Mouse (Mus musculus): ENCODE results near the gene Cfap36.

Cfap36 gene

GRCm38 (mm10) chr11:29246883-29247650 lies at the start of gene Cfap36:
TSS of gene Cfap36 (minus strand) at chr11:29247409.
- DNase-seq (ENCODE audit: low read depth, low spot score): peak; percentile 87

DNA sequence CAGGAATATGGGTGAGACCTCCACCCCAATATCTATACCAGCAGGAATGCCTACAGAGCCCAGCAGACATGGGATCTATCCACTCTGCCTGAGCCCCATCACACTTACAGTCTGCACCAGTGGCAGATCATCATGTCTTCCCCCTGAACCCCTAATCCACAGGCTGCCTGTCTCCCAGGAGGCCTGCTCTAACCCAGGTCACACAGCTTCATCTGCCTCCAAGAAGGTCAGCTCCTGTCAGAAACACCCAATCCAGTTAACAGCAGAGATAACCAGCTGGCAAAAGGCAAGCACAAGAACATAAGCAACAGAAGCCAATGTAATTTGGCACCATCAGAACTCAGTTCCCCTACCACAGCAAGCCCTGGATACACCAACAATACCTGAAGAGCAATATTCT lies 40.1 kb upstream of the Cfap36 start:
- DNase-seq (ENCODE audit: low read depth, low spot score): no peak

DNA sequence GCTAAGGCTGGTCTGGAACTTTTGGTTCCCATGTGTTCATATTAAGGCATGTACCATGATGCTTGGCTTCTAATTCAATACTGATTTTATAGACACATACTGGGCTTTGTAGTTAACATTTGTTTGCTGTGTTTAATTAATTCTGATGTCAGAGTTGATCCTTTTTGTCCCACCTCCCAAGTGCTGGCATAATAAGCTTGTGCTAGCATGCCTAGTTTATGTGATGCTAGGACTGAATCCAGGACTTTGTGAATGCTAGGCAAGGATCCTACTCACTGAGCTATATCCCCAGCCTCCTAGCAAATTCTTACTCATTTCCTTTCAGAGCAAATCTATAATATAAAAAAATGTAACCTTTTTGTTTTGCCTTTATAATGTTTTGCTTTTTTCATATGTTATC lies 38.8 kb upstream of the Cfap36 start:
- DNase-seq (ENCODE audit: low read depth, low spot score): no peak

DNA sequence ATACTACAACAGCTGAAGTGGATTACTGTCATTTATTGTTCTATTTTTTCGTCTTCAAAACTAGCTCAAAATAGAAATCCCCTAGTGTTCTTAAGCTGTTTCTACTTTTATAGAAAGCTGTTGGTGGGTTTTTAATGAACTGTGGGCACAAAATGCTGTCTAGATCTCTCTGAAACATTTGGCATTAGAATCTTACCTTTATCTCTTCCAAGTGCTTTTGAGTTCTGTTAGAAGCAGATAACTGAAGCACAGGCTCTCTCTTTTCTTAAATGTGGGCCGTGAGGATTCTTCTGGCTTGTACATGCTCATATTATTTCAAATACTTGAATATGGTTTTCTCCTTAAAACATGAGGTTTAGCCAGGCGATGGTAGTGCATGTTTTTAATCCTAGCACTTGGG lies 27.5 kb upstream of the Cfap36 start:
- DNase-seq (ENCODE audit: low read depth, low spot score): no peak

DNA sequence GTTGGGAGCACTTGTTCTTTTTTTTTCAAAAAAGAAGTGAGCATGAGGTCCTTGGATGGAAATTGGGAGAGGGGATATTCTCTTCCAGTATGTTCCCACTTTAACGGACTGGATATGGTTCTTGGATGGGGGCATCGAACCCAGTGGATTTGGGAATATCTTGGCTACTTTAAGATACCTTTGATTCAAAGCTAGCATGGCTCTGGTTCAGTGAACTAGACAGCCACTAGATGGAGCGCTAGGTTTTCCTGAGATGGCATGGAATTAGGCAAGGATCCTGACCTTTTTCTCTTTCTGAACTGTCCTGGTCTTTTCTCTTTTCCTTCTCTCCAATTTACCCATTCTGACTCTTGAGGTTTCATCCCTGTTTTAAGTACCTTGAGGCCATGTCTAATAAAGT lies 20.6 kb upstream of the Cfap36 start:
- no peak for DNase-seq (ENCODE audit: low read depth, low spot score)

- no peak for DNase-seq (ENCODE audit: low read depth, low spot score)
Measured at GRCm38 (mm10) chr11:29254643-29255042, 7.4 kb upstream of the Cfap36 start.

DNA sequence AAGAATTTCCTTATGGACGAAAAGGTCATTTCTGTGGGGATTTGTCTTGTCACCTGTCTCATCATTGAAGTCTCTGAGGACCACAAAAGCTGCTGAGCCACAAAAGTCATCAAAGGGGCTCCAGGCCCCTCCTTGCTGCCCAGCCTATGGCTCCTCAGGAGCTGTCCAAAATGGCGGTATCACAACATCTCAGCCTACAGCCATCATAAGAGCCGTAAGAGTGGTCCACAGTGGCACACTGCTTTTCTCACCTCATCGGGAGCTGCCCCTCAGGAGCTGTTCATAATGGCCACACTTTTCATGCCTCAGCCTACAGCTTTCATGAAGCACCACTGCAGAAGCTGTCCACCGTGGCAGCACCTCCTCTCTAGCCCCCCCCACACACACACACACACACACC lies 1.2 kb upstream of the Cfap36 start:
- no peak for DNase-seq (ENCODE audit: low read depth, low spot score)

DNA sequence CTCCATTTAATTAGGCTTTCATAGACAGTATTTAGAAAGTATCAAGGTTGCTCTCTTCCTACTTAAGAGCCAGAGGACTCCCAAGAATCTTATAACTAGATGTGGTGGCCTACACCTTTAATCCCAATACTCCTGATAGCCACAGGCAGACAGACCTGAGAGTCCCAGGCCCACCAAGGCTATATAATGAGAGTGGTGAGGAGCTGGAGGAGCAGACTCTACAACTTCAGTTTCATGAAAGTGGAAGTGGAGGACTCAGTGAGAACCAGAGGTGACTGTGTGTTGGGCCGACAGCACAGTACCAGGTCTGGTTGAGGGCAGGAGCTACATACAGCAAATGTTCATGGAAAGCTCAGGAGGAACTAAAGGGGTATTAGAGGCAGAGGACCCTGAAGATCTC lies 516 bp upstream of the Cfap36 start:
- no peak for DNase-seq (ENCODE audit: low read depth, low spot score)

GRCm38 (mm10) chr11:29245988-29246387 lies 1.2 kb downstream of the Cfap36 start:
- DNase-seq (ENCODE audit: low read depth, low spot score): no peak

GRCm38 (mm10) chr11:29241961-29242360 lies 5.2 kb downstream of the Cfap36 start:
- DNase-seq (ENCODE audit: low read depth, low spot score): no peak

GRCm38 (mm10) chr11:29239353-29239752 lies 7.9 kb downstream of the Cfap36 start:
- DNase-seq (ENCODE audit: low read depth, low spot score): no peak

GRCm38 (mm10) chr11:29238551-29238950 lies 8.7 kb downstream of the Cfap36 start:
- no peak for DNase-seq (ENCODE audit: low read depth, low spot score)

DNA sequence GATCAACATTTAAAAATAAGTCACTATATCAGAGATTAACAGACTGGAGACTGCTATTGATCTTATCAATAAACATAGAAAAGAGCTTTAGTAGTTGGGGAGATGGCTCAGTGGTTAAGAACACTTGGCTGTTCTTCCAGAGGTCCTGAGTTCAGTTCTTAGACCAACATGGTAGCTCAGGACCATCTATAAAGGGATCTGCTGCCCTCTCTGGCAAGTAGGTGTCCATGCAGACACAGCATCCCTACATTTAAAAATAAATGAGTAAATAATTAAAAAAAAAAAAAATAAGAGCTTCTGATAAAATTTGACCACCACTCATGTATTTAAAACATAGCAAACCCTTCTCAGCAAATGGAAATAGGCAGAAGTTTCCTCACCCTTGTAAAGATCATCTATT lies 9.2 kb downstream of the Cfap36 start:
- DNase-seq (ENCODE audit: low read depth, low spot score): no peak

GRCm38 (mm10) chr11:29237364-29237763 lies 9.8 kb downstream of the Cfap36 start:
- DNase-seq (ENCODE audit: low read depth, low spot score): no peak

GRCm38 (mm10) chr11:29233569-29233968 lies 13.6 kb downstream of the Cfap36 start:
- no peak for DNase-seq (ENCODE audit: low read depth, low spot score)

DNA sequence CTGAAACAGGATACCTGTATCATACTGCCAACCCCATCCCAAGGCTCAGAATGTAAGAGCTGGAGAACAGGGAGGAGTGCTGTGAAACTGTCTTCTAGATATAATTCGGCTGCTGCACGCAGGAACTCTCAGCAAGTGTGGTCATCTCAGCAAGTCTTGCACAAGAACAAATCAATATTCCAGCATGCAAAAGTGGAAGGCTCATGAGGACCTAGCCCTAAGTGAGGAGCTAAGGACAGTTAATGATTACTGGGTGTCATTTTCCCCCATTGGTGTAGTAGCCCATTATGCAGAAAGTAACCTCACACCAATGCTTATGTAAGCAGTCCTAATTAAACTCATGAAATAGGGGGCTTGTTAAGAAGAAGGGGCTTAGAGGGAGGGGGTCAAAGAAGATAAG lies 18.3 kb downstream of the Cfap36 start:
- DNase-seq (ENCODE audit: low read depth, low spot score): no peak

- DNase-seq (ENCODE audit: low read depth, low spot score): no peak
Measured at GRCm38 (mm10) chr11:29224754-29225153, 22.5 kb downstream of the Cfap36 start.

DNA sequence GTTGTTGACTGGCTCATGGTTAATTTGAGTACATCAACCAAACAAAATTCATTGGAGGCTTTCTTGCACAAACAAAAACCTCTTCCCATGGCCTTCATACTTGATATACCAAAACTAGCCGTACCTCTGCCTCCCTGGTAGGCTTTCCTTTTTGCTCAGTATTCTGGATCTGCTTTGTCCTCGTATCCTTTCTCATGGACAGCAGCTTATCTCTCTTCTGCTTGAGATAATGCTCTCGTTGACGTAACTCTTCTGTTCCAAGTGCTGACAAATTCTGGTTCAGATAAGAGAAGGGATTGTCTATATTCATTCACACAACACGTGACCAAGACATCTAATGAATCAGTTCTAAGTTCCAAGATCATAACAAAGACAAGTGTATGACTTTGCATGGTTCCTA lies 24.9 kb downstream of the Cfap36 start:
- DNase-seq (ENCODE audit: low read depth, low spot score): no peak

DNA sequence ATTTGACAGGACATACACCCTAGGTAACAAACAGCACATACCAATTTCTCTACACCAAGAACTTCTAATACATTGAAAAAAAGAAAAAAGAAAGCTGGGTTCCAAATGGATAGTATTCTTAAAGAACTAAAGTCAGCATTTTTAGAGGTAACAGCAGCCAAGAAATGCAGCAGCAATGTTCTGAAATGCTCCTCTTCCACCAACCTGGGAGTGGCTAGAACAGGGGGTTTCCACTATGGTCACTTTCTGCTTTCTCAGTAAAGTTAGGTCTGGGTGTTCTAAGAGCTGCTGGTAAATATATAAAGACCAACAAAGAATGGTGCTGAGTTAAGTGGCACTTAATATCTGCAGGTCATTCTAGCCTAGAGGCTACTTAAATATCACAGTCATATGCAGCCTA lies 28.2 kb downstream of the Cfap36 start:
- DNase-seq (ENCODE audit: low read depth, low spot score): no peak

GRCm38 (mm10) chr11:29216196-29216595 lies 31.0 kb downstream of the Cfap36 start:
- DNase-seq (ENCODE audit: low read depth, low spot score): no peak

DNA sequence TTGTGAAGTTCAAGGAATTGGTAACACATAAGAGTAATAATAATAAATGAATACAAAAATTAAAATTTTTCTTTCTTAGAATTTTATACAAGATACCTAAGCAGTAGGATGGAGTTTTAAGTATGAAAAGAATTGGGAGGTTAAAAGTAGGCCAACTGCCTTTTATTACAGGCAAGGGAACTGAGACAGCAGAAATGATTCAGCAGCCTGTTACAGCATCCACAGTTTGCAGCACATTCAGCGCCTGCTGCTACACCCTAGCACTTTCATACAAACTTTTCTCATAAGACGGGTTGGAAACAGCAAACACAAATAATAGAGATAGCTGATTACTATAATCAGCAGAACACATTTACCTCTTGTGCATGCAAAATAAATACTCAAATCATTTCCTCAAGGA lies 37.4 kb downstream of the Cfap36 start:
- no peak for DNase-seq (ENCODE audit: low read depth, low spot score)

DNA sequence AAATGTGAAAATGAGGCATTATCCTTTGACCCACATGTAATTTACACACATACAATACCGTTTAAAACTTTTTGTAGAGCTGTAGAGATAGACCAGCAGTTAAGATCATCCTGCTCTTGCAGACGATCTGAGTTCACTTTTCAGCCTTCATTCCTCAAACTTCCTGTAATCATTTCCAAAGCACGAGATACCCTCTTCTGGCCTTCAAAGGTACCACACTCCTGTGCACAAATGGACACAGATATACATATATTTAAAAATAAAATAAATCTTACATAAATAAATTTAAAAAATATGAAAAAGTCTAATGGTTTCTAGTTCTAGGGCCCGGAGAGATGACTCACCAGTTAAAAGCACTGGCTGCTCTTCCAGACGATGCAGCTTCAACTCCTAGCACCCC lies 43.6 kb downstream of the Cfap36 start:
- no peak for DNase-seq (ENCODE audit: low read depth, low spot score)

DNA sequence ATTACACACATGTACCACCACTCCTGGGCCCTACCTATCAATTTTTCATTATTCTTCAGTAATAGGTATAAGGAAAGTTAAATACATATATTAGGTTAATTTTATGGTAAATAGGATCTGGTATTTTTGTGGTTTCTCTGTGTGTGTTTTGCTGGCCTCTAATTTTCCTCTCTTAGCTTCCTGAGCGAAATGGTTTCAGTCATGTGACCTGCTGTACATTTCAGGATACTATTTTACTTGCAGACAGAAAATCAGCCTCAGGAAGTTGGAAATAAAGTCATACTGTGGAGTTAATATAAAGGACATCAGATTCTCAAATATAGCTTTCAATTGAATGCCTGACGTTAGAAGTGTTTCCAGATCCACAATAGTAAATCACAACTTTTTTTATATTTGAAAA lies 58.2 kb downstream of the Cfap36 start:
- DNase-seq (ENCODE audit: low read depth, low spot score): no peak

GRCm38 (mm10) chr11:29181751-29182150 lies 65.5 kb downstream of the Cfap36 start:
- no peak for DNase-seq (ENCODE audit: low read depth, low spot score)
